Mouse (Mus musculus) kidney, adult 9 months (tissue): ENCODE results near the gene Stab2.

Experiments
- DNase-seq: peaks from one replicate; pipeline ENCODE4 v3.0.0; 2022

Stab2 gene

DNA sequence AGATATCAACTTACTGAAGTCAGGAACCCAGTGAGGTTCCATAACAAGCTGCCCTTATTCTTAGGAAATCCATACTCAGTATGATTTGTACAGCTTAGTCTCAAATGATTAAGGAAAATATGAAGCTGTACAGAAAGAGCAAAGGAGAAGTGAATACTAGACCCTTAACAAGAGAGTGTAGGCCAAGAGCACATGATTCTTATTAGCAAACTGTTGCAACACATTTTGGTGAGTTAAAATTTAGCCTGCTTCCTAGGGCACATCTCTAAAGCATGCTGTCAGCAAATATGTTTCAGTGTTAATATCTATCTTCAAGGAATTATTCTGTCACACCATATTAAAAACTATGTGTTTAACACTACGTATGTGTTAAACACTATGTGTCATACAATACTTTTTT, 121.4 kb downstream of the Stab2 start:
- DNase-seq, result peak; percentile 30

DNA sequence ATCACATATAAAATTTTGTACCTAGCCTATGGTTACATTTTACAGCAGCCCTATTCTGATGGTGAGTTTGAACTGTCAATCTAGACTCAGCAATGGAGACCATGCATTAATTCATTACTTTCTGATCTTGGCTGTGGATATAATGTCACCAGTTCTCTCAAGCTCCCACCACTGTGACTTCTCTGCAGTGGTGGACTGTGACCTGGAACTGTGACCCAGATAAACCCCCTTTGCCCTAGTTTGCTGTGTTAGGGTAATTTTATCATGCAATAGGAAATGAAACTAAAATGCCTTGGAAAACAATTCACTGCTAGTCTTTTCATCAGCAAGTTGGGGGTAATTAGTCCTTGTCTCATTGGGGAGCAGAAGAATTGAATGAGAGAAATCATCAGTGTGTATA, 126.4 kb downstream of the Stab2 start:
- no peak for DNase-seq

DNA sequence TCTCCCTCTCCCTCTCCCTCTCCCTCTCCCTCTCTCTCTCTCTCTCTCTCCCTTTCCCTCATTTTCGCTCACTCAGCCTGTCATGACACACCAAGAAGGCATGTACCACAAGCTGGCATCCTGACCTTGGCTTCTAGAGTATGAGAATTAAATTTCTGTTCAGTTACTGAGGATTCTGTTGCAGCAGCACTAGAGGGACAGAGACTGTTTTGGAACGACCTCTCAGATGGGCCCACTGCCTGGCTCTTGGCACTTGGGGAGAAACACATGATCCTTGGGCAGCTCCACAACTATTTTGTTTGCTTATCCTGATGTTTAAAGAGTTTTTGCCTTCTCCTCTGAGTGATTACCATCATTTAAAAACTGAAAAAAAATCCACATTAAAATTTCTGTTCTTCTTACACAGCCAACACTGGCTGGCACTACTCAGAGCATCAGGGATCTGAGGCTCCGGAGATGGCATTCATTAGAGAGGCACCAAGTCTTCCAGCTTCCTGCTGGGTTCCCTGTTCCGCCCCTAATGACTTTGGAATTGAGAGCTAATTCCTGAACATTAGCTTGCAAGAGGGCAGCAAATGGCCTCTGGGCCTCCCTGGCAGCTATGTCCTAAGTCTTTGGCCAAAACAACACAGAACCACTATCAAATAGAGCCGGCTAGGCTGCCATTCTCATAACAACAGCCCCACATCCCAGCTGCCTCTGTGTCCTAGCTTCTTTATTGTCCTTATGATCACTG, 127.6 kb downstream of the Stab2 start:
- no peak for DNase-seq

DNA sequence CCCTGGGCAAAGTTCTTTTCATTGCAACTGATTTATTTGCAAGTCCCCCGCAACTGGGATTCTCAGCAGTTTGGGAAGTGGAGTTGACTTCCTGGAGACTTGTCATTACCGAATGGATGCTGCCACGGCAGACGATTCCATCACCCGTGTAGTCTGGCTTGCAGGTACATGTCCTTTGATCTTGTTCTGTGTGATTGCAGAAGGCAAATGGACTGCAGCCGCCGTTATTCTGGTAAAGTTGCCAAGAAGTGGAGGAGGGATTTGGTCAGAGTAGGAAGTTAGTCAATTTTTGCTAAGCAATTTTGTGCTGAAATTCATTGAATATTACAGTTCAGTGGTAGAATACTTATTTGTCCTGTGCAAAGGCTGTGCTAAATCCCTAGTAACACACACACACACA, 129.1 kb downstream of the Stab2 start:
- peak; percentile 18 for DNase-seq

DNA sequence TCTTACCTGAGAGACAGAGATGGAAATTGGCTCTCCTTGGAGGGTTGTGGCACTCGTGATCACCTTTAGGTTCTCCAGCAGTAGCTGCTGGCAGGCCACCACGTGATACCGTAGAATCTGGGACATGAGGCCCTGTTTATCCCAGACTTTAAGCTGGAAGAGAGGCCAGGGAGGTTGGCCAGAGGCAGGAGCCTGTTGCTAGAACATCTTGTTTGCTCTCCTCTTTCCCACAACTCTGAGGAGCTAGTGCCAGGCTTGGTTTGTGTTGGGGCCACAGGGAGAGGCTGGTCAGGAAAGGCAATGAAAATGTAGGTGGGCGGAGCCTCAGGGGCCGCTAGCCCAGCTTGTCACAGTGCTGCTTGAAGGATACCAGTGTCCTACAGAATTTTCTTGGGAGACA, 135.2 kb downstream of the Stab2 start:
- DNase-seq, result no peak

DNA sequence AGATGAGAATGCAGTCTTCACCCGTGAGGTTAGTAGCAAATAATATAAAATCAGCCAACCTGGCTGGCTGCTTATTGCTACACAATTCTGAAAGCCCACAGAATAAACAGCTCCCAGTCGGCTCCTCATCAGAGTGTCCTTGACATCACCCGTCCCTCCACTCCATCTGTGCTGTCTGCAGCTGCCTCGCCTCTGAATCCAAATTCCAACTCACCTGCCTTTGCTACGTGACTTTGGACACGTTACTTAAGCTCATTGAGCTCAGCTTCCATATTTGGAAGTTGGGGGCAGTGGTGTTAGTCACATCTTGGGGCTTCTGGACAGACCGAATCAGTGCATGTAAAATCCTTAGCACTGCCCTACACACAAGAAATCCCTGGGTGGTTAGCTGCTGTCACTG, 135.7 kb downstream of the Stab2 start:
- DNase-seq, result no peak

DNA sequence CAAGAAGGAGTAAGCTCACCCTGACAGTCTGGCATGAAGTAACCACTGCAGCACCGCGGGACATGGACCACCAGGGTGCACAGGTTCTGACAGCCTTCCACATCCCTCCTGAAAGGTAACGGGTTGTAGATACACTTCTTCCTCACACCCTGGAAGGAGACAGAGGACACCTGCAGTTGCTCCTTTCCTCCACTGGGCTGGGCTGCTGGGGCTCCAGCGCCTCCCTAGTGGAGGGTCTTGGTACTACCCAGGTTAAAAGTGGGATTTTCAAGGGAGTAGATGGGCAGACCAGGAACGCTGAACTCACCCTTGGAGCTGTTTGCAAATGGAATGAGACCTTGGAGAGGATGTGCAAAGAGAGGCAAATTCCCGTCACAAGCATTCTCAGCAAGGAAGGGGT, 144.4 kb downstream of the Stab2 start:
- DNase-seq, result no peak

DNA sequence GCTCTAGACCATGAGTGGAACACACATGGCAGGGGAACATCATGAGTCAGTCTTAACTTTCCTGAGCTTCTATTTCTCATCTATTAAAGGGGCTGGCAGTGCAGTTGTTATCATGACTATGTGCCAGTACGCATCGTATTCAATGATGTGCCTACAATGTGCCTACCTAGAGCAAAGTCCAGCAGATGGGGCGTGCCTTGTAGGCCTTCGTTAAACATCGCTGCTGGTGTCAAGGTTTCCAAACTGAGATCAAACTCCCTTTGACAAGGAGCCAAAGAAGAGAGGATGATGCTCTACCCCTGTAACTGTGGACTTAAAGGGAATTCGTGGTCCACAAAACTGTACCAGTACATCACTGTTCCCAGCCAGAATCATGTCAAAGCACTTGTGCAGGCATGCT, 145.3 kb downstream of the Stab2 start:
- DNase-seq, result peak; percentile 84

DNA sequence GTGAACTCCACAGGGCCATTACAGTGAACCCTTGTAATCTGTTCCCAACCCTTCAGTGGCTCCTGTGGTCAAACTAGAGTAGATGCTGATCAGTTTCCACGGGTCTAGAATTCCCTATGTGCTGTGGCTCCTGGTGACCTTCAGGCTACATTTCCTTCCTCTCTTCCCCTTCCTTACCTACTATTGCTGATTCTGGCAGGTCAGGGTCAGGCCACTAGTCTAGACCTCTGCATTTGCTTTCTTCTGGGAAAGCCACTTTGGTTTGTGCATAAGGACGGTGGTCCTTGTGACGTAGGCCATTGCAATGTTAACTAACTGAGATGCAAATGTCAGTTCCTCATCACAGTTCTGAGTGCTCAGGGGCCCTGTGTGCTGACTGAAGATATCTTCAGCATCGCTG, 147.4 kb downstream of the Stab2 start:
- DNase-seq, result no peak

DNA sequence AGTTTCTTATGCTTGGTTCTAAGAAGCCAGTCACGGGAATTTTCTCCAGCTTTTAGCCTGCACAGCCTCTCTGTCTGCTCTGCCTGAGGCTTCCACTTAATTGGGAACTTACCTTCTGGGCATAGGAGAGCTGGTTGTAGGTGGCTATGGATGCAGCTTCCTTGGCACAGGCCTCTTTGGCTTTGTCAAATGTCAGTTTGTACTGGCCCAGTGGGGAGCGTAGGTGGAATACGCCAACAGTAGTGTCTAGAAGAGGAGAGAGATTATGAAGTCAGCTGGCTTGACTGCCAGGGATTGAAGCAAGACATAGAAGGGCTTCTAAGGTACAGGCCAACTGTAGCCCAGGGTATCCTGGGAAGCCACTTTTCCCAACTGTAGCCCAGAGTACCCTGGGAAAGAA, 154.4 kb downstream of the Stab2 start:
- no peak for DNase-seq

DNA sequence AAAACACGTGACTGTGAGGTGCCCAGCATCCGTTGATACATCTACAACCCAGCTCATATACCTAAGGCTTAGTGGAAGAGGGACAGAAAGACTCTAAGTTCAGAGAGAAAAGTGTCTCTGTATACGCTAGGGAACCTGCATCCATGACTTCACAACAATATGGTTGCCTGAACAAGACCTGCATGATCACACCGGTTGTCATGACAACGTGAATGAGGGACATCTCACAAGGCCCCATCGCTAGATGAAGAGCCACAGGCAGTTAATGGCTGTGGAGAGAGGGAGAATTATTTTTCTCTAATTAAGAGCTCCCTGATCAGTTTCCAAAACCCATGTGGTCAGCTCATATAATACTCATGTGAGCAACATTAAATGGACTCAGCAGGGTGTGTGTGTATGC, 155.7 kb downstream of the Stab2 start:
- DNase-seq, result no peak

DNA sequence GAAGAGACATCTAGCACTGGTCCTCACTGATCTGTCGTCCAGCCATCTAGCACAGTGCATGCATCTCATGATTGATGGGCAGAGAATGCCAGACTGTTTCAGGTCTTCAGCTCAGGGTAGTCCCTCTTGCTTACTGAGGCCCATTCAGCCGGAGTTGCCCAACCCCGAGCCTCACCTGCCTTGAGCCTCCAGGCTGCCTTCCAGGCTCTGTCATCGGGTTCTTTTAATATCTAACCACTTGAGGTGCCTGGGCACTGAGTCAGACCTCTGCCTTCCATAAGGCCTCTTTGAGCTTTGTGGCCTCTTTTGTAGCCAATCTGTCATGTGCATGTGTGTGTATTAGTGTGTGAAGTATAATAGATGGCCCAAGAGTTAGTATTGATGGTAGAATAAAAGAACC, 158.3 kb downstream of the Stab2 start:
- no peak for DNase-seq

DNA sequence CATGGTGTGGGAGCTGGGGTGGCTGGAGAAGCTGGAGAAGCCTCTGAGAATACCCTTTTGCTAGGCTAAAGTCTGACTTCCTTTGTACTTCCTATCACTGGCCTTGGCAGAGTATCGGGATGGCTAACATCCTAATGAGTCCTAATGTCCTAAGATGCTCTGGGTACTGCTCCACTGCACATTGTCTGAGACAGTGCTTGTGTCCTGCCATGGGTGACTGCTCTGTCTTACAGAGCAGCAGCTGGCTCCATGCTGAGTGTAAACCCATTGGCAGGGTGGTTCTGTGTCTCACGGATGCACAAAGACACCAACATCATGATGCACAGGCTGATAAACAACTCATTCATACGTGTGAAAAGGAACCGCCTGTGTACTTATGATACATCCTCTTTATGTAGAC, 158.7 kb downstream of the Stab2 start:
- DNase-seq, result no peak

DNA sequence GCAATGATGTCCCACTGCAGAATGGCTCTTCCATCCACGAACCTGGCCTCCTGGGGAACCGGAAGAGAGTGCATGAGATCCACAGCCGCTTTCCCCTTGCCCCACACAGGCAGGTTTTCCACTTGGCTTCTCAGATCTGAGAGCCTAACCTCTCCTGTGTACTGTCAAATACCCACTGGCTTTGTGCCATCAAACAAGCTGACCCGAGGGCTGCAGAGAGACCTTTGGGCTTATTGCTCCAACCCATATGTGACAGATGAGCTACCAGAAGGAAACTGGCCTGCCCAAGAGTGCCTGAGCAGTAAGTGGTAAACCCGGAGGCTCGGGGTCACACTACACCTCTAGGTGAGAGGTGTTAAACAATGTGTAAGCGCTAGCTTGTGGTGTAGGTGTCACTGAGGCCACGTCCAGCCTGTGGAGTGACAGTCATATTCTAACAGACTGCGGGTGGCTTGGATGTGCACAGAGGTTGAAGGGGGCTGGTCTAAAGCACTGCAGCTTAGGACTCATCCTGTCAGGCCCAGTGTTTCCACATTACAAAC, 160.8 kb downstream of the Stab2 start:
- DNase-seq, result peak; percentile 55

DNA sequence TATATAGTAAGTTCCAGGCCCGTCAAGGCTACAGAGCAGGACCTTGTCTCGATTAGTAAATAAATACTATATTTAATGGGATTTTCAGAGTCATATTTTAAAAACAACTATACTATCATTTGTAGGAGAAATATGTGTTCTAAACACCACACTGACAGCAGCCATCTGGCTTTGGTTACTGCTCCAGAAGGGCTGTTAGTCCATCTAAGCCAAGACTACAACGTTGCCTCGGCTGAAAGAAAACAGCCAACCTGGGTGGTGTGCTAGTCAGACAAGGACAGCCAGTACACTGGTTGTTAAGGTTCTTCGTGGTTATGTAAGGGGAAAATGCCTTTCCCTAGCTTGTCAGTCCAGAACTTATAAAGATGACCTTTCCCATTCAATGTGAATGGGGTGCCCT, 165.2 kb downstream of the Stab2 start:
- DNase-seq, result no peak

DNA sequence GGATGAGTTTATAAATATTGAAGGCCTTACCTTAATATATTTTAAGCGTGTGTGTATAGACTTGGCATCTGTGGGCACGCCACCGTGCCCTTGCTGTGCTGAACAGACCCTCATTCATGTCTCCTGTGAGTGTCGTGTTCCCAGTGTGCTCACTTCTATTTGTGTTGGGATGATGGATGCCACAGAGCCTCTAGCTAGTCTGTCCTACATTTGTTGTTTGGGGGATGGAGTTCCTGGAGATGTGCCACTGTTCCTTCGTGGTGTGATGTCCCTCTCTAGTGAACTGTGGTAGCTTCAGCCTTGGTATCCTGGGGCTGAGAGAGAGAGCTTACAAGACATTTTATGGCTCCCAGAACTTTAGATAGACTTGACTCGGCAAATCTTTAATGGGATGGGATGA, 169.0 kb downstream of the Stab2 start:
- no peak for DNase-seq

DNA sequence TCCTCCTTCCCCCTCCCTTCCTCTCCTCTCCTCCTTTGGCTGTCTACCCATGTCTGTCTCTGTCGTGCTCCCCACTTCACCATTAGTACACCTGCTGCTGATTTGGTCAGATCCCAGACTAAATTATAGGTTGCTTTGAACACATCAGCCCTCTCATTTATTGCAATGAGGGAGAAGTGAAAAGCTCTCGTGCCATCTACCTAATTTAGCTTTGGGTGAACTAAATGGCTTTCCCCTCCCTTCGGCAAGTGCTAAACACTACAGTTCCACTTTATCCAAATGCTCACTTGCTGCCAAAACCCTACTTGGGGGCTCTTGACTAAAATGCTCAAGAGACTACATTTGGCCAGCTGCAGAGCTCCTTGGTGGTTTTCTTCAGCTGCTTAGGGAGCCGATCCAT, 171.0 kb downstream of the Stab2 start:
- no peak for DNase-seq

DNA sequence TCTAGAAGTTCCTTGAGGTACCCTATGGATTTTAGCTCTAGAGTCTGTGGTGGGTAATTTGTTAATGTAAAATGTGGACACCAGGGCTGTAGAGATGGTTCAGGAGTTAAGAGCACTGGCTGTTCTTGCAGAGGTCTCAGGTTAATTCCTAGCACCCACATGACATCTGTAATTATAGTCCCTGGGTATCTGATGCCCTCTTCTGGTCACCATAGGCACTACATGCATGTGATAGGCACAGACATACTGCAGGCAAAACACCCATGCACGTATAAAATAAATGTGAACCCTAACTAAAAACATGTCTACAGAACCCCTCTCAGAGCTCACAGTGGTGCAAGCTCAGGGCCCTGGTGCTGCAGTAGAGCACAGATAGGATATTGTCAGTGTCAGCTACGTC, 178.3 kb downstream of the Stab2 start:
- no peak for DNase-seq

DNA sequence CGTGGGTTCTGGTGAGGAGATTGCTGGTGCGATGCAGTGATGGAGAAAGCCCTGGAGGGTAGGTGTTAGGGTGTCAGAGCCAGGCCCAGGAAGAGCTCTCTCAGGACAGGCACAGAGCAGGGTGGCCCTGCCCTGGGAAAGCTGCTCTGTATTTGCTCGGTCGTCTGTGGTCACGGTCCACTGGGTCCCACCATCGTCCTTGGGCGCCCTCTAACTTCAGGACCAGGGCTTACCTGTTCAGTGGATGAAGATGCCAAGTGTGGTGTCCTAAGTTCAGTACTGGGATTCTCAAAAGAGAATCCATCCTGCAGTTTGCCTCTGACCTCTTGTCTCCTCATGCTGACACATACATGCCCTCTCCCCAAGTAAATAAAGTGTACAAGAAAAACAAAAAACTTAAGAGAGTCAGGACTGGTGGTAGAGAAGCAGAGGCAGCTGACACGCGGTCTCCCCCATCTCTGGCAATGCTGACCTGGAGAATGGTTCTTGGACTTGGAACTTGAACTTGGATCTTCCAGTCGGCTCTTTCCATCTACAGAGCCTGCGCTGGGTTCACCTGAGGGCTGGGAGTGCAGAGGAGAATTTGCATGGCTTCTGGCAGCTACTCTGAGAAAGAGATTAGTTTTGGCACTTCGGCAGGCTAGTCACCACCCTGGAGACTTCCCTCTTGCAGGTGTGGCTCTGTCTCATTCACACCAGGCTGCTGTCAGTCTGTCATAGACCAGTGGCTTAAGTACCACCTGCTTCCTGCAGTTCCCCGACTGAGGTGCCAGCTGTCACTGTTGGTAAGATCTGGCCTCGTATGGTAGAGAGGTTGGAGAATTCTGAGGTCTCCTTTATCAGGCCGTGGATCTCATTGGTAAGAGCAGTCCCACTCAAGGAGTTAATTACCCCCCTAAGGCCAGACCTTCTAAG, 179.3 kb downstream of the Stab2 start:
- DNase-seq, result peak; percentile 82

DNA sequence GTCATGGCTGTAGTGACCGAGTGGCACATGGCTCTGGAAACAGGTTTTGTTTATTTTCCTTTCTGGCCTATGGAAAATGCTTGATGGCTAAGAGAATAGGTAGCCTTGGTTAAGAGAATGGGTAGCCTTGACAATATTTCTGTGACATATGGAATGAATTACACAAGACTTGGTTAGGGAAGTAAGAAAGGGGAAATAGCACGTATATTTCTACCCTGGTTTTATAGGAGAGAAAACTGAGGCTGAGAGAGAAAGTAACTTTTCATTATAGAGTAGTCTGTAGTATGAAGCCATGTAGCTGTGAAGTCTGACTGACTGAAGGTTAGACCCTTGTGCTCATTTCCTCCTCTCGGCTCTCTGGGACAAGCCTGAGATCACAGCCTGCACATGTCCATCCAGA, 180.9 kb downstream of the Stab2 start:
- DNase-seq, result no peak

DNA sequence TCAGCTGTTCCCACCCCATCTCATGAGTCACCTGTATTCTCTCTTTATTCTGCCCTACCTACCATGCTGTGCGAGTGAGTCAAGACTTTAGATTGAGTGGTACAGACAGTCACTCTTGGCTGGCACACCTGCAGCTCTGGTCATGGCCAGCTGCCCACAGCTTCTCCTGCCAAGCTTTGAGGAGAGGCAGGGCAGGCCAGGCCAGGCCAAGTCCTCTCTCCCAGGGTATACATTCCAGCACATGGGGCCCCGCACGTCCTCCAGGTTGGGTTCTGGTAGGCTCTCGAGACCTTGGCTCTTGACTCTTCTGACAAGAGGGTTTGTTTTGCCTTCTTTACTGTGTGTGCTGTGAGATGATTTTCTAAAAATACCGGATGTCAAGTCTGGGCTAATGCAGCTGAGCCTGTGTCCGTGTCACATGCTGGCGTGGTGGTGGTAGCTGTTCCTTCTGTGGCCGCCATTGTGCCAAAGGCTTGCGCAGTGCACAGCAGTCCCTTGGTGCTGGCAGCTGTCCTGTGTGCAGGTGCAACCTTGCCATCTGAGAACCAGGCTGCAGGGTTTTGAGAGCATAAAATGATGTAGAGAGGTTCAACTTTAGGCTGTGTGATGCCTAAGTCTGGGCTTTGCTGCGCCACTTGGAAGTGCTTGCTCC, 181.8 kb downstream of the Stab2 start:
- peak; percentile 86 for DNase-seq

DNA sequence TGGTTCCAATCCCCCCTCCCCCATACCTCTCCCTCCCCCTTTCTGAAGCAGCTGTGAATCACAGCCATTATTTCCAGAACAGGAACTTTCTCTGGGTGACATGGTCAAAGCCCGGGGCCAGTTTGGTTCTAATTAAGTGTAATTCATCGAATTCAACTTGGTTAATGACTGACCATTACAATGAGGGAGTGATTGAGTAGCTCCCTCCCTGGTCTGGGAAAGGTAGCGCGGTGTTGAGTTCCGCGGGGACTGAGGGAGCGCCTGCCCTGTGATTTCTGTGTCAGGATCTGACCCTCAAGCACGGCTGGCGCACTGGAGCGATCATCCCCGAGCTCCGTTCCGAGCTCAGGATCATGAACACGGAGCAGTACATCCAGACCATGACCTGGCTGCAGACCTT, 183.0 kb downstream of the Stab2 start:
- peak; percentile 61 for DNase-seq

DNA sequence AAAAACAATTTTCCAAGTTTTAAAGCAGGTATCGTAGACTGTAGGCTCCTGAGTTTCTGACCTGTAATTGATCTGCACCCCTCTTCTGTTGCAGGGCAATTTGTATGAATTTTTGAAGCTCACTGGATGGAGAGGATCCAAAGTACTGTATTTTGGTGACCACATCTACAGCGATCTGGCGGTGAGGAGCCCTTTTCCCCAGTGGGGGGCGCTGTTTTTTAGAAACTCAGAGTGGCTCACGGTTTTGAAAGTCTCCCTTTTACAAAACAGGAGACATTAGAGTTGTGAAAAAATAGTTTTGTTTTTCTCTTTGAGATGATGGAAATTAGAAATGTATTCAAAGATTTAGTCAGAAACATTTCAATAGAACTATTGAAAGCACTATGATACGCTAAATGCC, 183.7 kb downstream of the Stab2 start:
- no peak for DNase-seq

DNA sequence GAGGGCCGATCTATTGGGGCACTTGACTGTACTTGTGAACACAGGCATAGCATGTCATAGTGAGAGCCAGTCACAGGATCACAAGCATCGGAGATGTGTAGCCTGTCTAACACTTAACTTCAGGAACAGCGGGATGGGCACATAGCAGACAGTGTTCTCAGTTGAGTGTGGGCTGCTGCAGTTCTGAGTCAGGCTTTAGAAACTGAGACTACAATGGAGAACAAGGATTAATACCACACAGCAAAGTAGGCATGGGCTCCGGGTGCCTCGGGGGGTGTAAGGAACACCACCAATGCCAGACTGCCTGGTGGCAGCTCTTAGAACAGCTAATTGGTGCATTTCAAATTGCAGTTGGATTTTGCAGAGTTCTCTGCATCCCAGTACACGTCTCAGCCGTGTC, 186.8 kb downstream of the Stab2 start:
- no peak for DNase-seq
